Mouse (Mus musculus) left cerebral cortex, postnatal 4 days (tissue): ENCODE results near the gene 4931406P16Rik. TPM values are rescaled to one million over a fixed set of nuclear protein-coding genes. Genes with fewer than 3 reads are reported as not detected.

Source experiments
- DNase-seq: peaks from one replicate; pipeline ENCODE4 v3.0.0-alpha.2; 2022
- intact Hi-C: fragments of 180-260 bp; cut with DNase I; formaldehyde crosslinking; loops from one replicate; pipeline ENCODE4 v1.15.1; 2025
- total RNA-seq, 2 experiments: library from RNA; stranded (reverse); gene quantifications; 2 replicates each; pipeline ENCODE4 v1.2.3; 2021

4931406P16Rik gene
- total RNA-seq, 2 experiments from 2014 or later = 50.3 to 64.9 TPM

- intact Hi-C loops = no loop called here
- DNase-seq = no peak
Observed at GRCm38 (mm10) chr7:34255137-34255536, 58.2 kb downstream of the 4931406P16Rik start.

- intact Hi-C loops = loop anchor here (5.0 kb wide), 1 partner anchor 100 kb away; no protein-coding TSS in a partner anchor
- DNase-seq = no peak
Observed at GRCm38 (mm10) chr7:34252030-34252429, 61.3 kb downstream of the 4931406P16Rik start.

- no peak for DNase-seq
- intact Hi-C loops = loop anchor here (5.0 kb wide), 1 partner anchor 102 kb away; no protein-coding TSS in a partner anchor
Observed at GRCm38 (mm10) chr7:34250738-34251137, 62.6 kb downstream of the 4931406P16Rik start, which contains the start of gene Gm6096. TSS of gene Gm6096 (plus strand) at chr7:34251038.

DNA sequence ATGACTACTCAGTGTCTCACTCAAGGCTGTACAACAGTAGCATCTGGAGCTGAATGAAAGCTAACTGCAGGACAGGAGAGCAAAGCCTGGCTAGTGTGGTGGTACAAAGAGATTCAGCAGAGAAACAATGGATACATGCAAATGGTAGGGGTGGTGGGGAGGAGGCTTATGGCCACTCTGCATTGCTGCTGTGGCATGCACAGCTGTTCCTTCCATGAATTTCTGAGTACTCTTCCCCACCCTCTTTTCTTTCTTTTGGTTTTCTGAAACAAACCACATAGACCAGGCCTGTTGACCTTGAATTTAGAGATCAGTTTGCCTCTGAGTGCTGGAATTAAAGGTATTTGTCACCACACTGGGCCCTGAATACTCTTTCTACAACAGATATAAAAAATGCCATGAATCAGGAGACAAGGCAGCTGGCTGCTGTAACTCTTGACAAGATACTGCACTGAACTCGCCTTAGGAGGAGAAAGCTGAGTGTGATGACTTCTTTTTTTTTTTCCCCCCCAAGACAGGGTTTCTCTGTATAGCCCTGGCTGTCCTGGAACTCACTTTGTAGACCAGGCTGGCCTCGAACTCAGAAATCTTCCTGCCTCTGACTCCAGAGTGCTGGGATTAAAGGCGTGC, 66.4 kb downstream of the 4931406P16Rik start:
- DNase-seq = no peak
- intact Hi-C loops = no loop called here

DNA sequence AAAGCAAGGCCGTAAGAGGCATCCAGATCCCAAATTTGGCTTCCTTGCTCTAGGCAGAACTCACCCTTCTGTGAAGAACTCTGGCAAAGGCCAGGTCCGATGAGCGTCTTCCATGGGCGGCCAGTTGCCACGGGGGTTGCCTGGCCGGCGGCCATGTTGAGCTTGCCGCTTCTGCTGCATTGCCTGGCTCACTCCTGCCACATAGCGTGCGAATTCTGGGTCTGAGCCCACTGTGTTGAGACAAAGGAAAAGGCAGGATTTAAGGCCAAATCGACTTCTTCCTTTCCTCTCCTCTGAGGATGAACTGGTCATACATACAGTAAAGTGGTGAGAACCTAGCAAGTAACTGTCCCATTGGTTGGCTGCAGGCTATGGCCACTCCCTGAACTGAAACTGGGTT, 71.2 kb downstream of the 4931406P16Rik start:
- intact Hi-C loops = no loop called here
- peak; percentile 93 for DNase-seq

DNA sequence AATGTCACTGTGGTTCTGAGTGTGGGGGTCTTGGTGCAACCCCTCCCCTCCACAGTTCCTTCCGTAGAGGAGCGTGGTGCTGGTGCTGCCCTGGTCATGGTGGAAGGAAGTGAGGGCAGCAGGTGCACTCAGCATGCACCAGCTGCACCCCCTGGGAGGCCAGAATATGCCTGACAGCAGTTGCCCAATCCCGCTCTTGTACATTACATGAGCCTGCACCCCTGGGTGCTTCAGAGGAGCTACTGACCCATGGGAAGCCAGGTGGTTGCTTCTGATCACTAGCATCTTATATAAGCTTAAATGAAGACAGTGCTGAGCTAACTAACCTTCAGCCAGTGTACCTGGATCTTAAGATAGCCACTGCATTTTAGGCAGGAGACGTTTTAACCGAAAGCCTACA, 75.3 kb downstream of the 4931406P16Rik start:
- intact Hi-C loops = no loop called here
- DNase-seq = no peak

DNA sequence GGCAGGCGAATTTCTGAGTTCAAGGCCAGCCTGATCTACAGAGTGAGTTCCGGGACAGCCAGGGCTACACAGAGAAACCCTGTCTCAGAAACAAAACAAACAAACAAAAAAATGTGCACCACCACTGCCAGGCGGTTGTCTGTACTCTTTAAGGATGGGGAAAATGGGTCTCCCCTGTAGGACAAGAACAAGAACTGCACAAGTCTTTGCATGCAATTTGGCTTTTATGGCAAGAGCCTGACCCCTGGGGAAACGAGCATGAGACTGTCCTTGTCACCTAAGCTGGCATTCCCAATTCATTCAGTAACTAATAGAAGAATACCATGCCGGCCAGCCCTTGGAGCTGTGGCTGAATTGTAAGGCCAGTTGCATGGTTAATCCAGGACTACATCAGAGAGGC, 77.7 kb downstream of the 4931406P16Rik start:
- intact Hi-C loops = no loop called here
- DNase-seq = no peak

GRCm38 (mm10) chr7:34234610-34235561, 78.5 kb downstream of the 4931406P16Rik start:
- DNase-seq = no peak
- intact Hi-C loops = no loop called here

DNA sequence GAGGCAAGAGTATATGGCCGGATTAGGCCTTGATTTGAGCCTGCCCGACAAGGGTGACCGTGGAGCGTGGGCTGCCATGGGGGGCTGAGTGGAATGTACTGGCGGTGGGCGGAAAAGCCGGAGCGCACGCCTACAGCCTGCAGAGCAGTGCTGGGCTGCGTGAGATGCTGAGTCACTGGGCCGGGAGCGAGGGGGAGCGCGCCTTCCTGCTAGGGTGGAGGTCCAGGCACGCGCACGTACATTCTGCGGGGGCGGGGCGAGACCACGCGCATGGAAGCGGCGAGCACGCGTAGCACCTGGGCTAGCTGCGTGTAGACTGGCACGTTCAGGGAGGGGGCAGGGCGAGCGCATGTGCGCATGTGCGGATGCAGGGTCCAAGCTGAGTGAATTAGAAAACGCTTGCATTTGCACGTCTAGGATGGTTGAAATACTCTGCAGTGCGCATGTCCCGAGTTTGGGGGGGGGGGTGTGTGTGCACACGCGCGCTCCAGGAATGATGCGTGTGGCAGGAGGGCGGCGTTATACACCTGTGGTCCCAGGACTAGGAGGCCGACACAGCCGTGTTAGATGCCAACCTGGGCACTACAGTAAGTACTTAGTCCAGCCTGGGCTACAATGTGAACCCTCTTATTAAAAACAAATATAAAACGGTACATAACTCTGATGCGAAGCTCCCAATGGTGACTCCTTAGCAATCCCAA, 79.3 kb downstream of the 4931406P16Rik start:
- DNase-seq = peak; percentile 99
- intact Hi-C loops = no loop called here

DNA sequence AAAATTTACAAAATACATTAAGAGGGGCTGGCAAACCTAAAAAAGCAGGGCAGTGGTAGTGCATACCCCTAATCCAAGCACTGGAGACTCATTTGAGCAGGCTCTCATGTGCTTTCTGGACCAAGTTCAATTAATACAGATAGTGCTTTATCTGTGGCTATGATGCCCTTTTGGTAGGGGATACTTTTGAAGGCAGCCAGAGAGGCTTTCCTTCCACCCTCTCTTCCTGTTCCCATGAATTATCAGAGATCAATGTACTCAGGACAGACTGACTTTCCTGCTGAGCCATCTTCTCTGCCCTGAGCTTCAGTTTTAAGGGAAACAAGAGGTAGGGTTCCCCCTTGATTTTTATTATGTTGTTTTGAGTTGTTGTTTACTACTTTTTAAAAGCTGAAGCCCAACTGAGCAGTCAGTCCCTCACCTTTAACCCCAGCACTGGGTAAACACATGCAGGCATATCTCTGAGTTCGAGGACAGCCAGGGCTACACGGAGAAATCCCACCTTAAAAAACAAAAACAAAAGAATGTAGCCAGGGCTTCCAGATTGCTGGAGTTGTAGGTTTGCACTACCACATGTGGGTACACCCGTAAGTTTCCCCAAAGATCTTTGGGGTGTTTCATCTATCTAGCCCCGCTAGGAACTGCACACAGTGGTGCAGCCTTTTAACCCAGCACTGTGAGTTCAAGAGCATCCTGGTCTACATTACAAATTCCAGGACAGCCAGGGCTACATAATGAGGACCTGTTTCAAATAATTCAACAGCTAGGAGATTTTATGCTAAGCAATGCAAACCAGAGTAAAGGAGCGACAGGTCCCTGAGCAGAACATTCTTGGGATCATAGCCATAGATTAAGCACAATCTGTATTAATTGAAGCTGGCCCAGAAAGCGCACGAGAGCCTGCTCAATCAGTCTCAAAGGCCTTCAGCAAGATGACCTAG, 80.3 kb downstream of the 4931406P16Rik start:
- no peak for DNase-seq
- intact Hi-C loops = no loop called here

GRCm38 (mm10) chr7:34230116-34230515, 83.2 kb downstream of the 4931406P16Rik start, which contains the start of gene Gpi1:
TSS of gene Gpi1 (minus strand) at chr7:34230336.
- DNase-seq = peak; percentile 87
- intact Hi-C loops = no loop called here

DNA sequence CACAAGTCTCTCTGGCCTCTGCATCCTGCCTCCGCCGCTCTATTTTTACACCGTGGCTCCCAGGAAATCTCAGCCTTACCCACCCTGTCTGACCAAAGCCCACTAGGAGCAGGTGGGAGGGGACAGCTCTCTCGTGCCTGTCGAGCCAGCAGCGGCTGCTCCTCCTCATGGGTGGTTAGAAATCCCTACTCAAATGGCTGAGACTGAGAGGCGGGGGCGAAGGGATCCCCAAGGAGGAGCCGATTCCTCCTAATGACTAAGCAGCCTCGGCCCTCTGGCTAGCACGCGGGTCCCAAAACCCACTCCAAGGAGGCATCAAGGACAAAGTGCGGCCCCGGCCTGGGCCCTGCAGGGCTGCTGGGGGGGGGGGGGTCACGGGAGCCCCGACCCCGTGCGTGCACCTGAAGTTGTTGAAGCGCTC, 83.7 kb downstream of the 4931406P16Rik start:
- intact Hi-C loops = no loop called here
- DNase-seq = peak; percentile 58

- intact Hi-C loops = no loop called here
- no peak for DNase-seq
Observed at GRCm38 (mm10) chr7:34229153-34229552, 84.2 kb downstream of the 4931406P16Rik start.

DNA sequence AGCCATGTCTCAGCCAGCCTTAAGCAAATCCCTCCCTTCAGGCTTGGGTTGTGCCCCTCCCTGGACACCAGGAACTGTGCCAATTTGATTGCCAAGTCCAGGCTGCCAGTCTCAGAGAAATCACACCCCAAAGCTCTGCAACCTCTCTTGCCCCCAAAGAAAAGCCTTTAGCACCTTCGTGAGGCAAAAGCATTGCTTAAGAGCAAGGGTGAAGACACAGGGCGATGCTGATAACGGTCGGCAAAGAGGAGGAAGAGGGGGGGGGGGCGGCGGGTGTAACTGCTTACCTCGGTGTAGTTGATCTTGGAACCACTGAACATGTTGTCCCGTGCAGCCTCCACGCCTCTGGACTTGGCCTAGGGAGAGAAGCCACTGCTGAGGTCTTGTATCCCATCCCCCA, 84.7 kb downstream of the 4931406P16Rik start:
- intact Hi-C loops = no loop called here

DNA sequence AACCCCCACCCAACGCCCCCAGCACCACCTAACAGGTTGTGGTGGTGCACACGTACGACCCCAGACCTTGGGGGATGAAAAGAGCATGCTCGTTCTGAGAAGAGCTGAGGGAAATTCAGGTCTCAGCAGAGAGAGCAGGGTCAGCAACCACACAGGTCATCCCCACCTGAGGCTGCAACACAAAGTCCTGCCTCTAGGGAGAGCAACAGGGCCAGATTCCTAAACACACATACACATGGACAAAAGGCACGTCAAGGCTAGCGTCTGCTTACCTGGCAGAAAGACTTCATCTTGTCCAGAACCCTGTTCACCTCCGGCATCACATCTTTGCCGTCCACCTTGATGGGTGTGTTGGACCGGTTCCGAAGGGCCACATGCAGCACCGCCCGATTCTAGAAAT, 86.5 kb downstream of the 4931406P16Rik start:
- intact Hi-C loops = no loop called here
- DNase-seq = no peak

More for the DNA sequence above, 84.7 kb downstream of the 4931406P16Rik start:
- DNase-seq = peak; percentile 33

DNA sequence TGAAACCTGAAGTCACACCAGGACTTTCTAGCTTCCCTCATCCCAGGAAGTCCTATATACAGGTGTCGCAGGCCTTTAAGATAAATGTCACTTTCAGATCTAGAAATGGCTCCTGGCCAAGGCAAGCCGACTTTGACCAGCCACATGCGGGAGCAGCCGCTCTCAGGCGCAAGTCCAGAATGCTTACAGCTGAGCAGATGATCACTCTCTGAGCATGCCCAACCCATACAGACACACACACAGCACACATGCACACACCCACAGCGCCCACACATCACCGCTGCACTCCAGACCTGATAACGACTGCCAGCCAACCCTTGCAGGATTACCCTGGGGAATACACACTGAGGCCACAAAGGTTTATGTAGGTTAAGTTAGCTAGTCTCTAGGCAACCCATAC, 87.3 kb downstream of the 4931406P16Rik start:
- no peak for DNase-seq
- intact Hi-C loops = no loop called here

DNA sequence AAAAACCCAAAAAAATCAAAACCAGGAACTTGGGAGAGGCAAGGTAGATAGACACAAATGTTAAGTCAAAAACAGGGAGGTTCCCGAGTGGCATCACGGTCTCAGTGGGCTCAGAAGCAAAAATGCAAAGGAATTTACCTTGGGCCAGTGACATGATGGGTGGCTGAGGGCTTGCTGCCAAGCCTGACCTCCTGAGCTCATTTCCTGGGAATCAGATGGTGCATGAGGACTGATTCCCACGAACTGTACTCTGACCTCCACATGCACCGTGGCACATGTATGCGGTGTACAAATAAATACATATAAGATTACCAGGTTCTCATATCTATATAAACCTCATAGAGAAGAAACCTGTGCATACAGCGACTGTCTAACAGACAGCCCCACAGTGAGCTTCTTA, 89.0 kb downstream of the 4931406P16Rik start:
- DNase-seq = no peak
- intact Hi-C loops = no loop called here

- intact Hi-C loops = no loop called here
- DNase-seq = no peak
Observed at GRCm38 (mm10) chr7:34222340-34222739, 91.0 kb downstream of the 4931406P16Rik start.

DNA sequence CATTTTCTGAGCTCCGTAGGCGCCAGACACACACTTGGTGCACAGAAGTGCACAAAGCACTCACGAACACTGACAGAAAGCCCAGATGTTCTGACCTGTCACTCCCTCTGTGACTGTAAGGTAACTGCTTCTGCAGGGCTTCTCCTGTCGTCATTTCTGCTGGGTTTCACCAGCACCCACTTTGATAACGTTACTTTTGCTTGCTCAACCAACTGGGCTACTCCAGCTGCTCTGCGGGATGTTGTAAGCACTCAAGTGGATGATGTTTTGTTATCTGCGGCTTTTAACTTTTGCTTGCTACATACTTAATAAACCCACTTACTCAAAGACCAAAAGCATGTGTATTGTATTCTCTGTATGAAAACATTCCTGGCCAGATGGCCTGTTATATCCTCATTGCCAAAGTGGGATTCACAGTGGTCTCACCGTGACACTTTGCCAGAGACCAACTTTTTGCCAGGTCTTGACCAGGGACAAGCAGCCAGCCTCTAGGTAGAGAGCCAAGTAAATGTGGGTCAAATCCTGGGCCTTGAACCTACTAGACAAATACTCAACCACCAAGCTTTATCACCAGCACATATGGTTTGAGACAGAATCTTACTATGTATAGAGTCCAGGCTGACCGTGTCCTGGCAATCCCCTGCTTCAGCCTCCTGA, 91.6 kb downstream of the 4931406P16Rik start:
- intact Hi-C loops = no loop called here
- no peak for DNase-seq
